Mouse (Mus musculus): ENCODE measurements around the gene Sec14l2. TPM values are rescaled to one million over a fixed set of nuclear protein-coding genes. Genes with fewer than 3 reads are reported as not detected.

Gene Sec14l2
- polyA plus RNA-seq (2012; rRNA removed) (5.1 and 5.8 TPM in 2 replicates), polyA plus RNA-seq (2014; fragmentation: Nextera tagmentation; extraction: Ambion mirVana) (1.4 and 1.7 TPM in 2 replicates)

GRCm38 (mm10) chr11:4122742-4123579 lies at the start of gene Sec14l2:
TSS of gene Sec14l2 (minus strand) at chr11:4123415.
- H3K27ac ChIP-seq (replicated peaks; ENCODE audit: low read depth, low read length): no peak within 1 kb of the TSS
- 73% methylated on average over 10 of the region's 10 CpGs for WGBS
- H3K9ac ChIP-seq (ENCODE audit: low read depth, low read length, severe bottlenecking): no peak within 1 kb of the TSS
- H3K27me3 ChIP-seq (ENCODE audit: control insufficient read depth, insufficient read depth, low read length): peaks cover 4% of the 10 kb centered on the region; the same call in 1 of the 2 replicates
- no peak for TF ChIP-seq POLR2A (IDR thresholded peaks at IDR 0.05; ENCODE audit: borderline replicate concordance, extremely low read depth, insufficient read depth, insufficient read length)
- no peak for ATAC-seq (ENCODE audit: low FRiP score, low read depth)
- H3K4me1 ChIP-seq (ENCODE audit: control insufficient read depth, insufficient read depth, low read length): peaks cover 3% of the 10 kb centered on the region; the same call in 1 of the 2 replicates
- no peak within 1 kb of the TSS for H3K4me2 ChIP-seq (replicated peaks; ENCODE audit: low read depth, low read length, severe bottlenecking)
- no peak within 1 kb of the TSS for H3K4me3 ChIP-seq (replicated peaks; ENCODE audit: low read length)
- H3K9me3 ChIP-seq (ENCODE audit: control insufficient read depth, low read length): peaks cover 7% of the 10 kb centered on the region; the same call in 1 of the 2 replicates
- no peaks in the 10 kb centered on the region for H3K36me3 ChIP-seq (ENCODE audit: control insufficient read depth, insufficient read depth, low read length)
- DNase-seq (ENCODE audit: low spot score): no peak

DNA sequence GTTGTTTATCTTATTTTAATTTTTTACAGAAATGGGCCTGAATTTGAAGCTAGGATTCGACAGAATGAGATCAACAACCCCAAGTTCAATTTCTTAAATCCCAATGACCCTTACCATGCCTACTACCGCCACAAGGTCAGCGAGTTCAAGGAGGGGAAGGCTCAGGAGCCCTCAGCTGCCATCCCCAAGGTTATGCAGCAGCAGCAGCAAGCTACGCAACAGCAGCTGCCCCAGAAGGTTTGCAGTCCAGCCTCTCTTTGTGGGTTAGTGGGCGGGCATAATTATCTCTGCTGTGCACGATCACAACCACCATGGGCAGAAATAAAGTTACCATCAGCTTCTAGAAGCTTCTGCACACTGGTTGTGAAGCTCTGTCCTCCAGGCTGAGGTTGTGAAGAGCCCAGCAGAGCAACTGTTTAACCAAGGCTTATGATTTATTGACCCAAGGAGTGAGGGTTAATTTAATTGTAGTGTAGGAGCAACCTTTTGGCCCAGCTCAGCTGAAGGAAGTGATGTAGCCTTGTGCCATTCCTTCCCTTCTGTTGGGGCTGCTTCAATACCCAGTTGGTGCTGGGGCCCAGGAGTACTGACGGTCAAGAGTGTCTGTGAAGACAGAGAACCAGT lies 43.4 kb upstream of the Sec14l2 start:
- no peak for DNase-seq (ENCODE audit: low spot score)
- 85% methylated on average over 7 of the region's 7 CpGs for WGBS
- Histone ChIP-seq H3K9ac (ENCODE audit: low read depth, low read length, severe bottlenecking) (no peak overlapping the region), H3K4me2 (replicated peaks; ENCODE audit: low read depth, low read length, severe bottlenecking) (no peak overlapping the region), H3K4me3 (replicated peaks; ENCODE audit: low read length) (no peak overlapping the region), H3K27me3 (ENCODE audit: control insufficient read depth, insufficient read depth, low read length) (no peaks in the 10 kb centered on the region), H3K9me3 (ENCODE audit: control insufficient read depth, low read length) (no peaks in the 10 kb centered on the region), H3K27ac (replicated peaks; ENCODE audit: low read depth, low read length) (no peak overlapping the region), H3K4me1 (ENCODE audit: control insufficient read depth, insufficient read depth, low read length) (peaks cover 6% of the 10 kb centered on the region; the same call in 1 of the 2 replicates), H3K36me3 (ENCODE audit: control insufficient read depth, insufficient read depth, low read length) (peaks cover 99% of the 10 kb centered on the region)
- no peak for ATAC-seq (ENCODE audit: low FRiP score, low read depth)
- TF ChIP-seq POLR2A (IDR thresholded peaks at IDR 0.05; ENCODE audit: borderline replicate concordance, extremely low read depth, insufficient read depth, insufficient read length): no peak

- WGBS: 73% methylated on average over 2 of the region's 2 CpGs
- Histone ChIP-seq H3K27ac (replicated peaks; ENCODE audit: low read depth, low read length) (no peak overlapping the region), H3K4me2 (replicated peaks; ENCODE audit: low read depth, low read length, severe bottlenecking) (no peak overlapping the region), H3K9ac (ENCODE audit: low read depth, low read length, severe bottlenecking) (0 out of 2 replicates have a peak overlapping the region, but pooled peaks have one; percentile 21), H3K27me3 (ENCODE audit: control insufficient read depth, insufficient read depth, low read length) (no peaks in the 10 kb centered on the region), H3K9me3 (ENCODE audit: control insufficient read depth, low read length) (no peaks in the 10 kb centered on the region), H3K4me1 (ENCODE audit: control insufficient read depth, insufficient read depth, low read length) (peaks cover 13% of the 10 kb centered on the region; the same call in 1 of the 2 replicates), H3K36me3 (ENCODE audit: control insufficient read depth, insufficient read depth, low read length) (peaks cover 85% of the 10 kb centered on the region), H3K4me3 (replicated peaks; ENCODE audit: low read length) (no peak overlapping the region)
- TF ChIP-seq POLR2A (IDR thresholded peaks at IDR 0.05; ENCODE audit: borderline replicate concordance, extremely low read depth, insufficient read depth, insufficient read length): no peak
- peak; percentile 26 for DNase-seq (ENCODE audit: low spot score)
- no peak for ATAC-seq (ENCODE audit: low FRiP score, low read depth)
Observed at GRCm38 (mm10) chr11:4164701-4165100, 41.5 kb upstream of the Sec14l2 start.

GRCm38 (mm10) chr11:4160758-4161480 lies 37.7 kb upstream of the Sec14l2 start:
- peak overlapping the region; percentile 86 for H3K4me2 ChIP-seq (replicated peaks; ENCODE audit: low read depth, low read length, severe bottlenecking)
- no peak for DNase-seq (ENCODE audit: low spot score)
- peaks cover 20% of the 10 kb centered on the region; the same call in 1 of the 2 replicates for H3K4me1 ChIP-seq (ENCODE audit: control insufficient read depth, insufficient read depth, low read length)
- H3K27me3 ChIP-seq (ENCODE audit: control insufficient read depth, insufficient read depth, low read length): no peaks in the 10 kb centered on the region
- 0 out of 2 replicates have a peak overlapping the region, but pooled peaks have one; percentile 44 for H3K27ac ChIP-seq (replicated peaks; ENCODE audit: low read depth, low read length)
- H3K9ac ChIP-seq (ENCODE audit: low read depth, low read length, severe bottlenecking): peak overlapping the region; percentile 72
- no peak for ATAC-seq (ENCODE audit: low FRiP score, low read depth)
- peaks cover 47% of the 10 kb centered on the region for H3K36me3 ChIP-seq (ENCODE audit: control insufficient read depth, insufficient read depth, low read length)
- TF ChIP-seq POLR2A (IDR thresholded peaks at IDR 0.05; ENCODE audit: borderline replicate concordance, extremely low read depth, insufficient read depth, insufficient read length): no peak
- H3K9me3 ChIP-seq (ENCODE audit: control insufficient read depth, low read length): no peaks in the 10 kb centered on the region
- H3K4me3 ChIP-seq (replicated peaks; ENCODE audit: low read length): peak overlapping the region; percentile 57
- 9% methylated on average over 15 of the region's 15 CpGs for WGBS

Data from limb, embryonic 14.5 days (tissue).